Mouse (Mus musculus): ENCODE measurements around the gene Tmem145. TPM values are rescaled to one million over a fixed set of nuclear protein-coding genes. Genes with fewer than 3 reads are reported as not detected.
A peak's percentile ranks its signal among the peaks of the same experiment; 100 is the strongest.

Tmem145 gene
- polyA plus RNA-seq, 1 experiment, result not detected

GRCm38 (mm10) chr7:25279076-25279860 is 26.6 kb upstream of the Tmem145 start:
- under 1% methylated on average over 48 of the region's 49 CpGs for WGBS
- TF ChIP-seq POLR2A (IDR thresholded peaks at IDR 0.05; ENCODE audit: borderline replicate concordance, control insufficient read depth, low read depth, low read length) (peak; percentile 54), CTCF (IDR thresholded peaks at IDR 0.05; ENCODE audit: control insufficient read depth, insufficient read depth, low read length) (no peak)
- H3K27ac ChIP-seq (ENCODE audit: control insufficient read depth, insufficient read depth, low read depth, low read length, poor library complexity), result peak overlapping the region; percentile 87
- peaks cover 15% of the 10 kb centered on the region for H3K4me1 ChIP-seq (ENCODE audit: control insufficient read depth, insufficient read depth, low read length)
- peak overlapping the region; percentile 76 for H3K4me3 ChIP-seq (replicated peaks; ENCODE audit: control insufficient read depth, low read depth, low read length)

DNA sequence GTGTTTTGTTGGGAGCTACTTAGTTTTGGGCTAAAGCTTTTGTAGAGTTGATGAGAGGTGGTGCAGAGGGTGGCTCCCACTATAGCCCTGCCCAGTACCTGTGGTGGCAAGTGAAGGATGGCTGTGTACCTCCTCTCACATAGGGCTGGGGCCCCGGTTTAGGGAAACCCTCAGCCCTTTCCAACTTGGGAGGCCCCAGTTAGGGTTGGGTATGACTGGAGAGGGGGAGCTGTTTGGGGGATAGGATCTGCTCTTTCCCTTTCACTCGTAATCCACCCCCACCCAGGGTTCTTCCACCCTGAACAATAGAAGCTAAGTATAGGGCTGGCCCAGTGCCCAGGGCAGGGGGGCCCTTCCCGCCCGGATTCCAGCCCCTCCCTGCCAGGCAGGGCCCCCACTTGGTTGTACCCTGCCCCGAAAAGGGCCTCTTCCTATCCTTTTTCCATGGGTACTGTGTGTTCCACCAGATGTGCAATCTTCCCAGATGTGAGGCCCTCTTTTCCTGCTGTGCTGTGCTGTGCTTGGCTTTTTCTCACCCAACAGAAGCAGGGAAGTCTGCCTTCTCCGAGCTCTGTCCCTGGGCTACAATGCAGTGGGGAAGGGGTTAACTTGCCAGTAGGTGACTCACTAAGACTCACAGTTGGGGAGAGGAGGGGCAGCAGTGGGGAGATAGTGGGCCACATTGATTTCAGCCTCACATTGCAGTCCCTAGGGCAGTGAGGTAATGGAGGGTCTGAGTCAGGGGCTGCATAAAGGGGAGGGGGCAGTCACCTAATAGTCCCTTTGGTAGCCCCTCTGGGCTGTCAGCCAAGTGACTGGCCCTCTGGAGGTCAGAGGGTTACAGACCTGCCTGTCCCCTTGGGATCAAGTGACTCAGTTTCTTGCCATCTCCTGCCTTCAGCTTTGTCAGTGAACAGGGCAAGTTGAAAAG is 25.8 kb upstream of the Tmem145 start:
- peaks cover 14% of the 10 kb centered on the region for H3K4me1 ChIP-seq (ENCODE audit: control insufficient read depth, insufficient read depth, low read length)
- TF ChIP-seq POLR2A (IDR thresholded peaks at IDR 0.05; ENCODE audit: borderline replicate concordance, control insufficient read depth, low read depth, low read length), result no peak
- no peak for TF ChIP-seq CTCF (IDR thresholded peaks at IDR 0.05; ENCODE audit: control insufficient read depth, insufficient read depth, low read length)

DNA sequence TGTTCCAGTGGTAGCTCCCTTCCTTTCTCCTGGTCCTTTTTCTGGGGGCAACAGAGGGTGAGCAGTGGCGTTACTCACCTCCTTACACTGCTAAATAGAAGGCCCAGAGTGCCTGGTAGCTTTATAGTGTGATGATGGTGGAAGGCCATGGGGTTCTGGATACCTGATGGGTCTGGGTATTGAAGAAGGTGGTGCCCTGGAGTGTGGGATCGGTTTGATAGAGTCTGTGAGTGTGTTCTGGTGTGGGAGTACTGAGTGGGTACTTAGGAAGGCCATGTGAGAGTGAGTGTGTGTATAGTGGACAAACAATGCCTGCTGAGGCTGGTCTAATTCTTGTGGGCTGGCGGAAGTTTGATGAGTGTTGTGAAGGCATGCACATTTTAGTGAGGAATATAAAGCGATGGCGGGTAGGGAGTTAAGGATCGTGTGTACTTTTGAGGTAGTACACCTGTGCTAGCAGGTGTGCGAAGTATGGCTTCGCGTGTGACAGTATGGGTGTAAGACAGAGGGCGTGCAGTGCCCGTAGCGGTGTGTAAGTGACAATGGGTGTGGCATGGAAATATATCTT is 24.7 kb upstream of the Tmem145 start:
- H3K4me1 ChIP-seq (ENCODE audit: control insufficient read depth, insufficient read depth, low read length), result peaks cover 14% of the 10 kb centered on the region
- no peak; the same call in 1 of the 2 replicates for TF ChIP-seq CTCF (IDR thresholded peaks at IDR 0.05; ENCODE audit: control insufficient read depth, insufficient read depth, low read length)
- TF ChIP-seq POLR2A (IDR thresholded peaks at IDR 0.05; ENCODE audit: borderline replicate concordance, control insufficient read depth, low read depth, low read length), result no peak
- WGBS, result 27% methylated on average over 12 of the region's 12 CpGs
- H3K27ac ChIP-seq (ENCODE audit: control insufficient read depth, insufficient read depth, low read depth, low read length, poor library complexity), result peak overlapping the region; percentile 89
- H3K4me3 ChIP-seq (replicated peaks; ENCODE audit: control insufficient read depth, low read depth, low read length), result peak overlapping the region; percentile 65

More for the DNA sequence above, 25.8 kb upstream of the Tmem145 start:
- 5% methylated on average over 6 of the region's 6 CpGs for WGBS
- peak overlapping the region; percentile 87 for H3K27ac ChIP-seq (ENCODE audit: control insufficient read depth, insufficient read depth, low read depth, low read length, poor library complexity)
- H3K4me3 ChIP-seq (replicated peaks; ENCODE audit: control insufficient read depth, low read depth, low read length), result peak overlapping the region; percentile 76

DNA sequence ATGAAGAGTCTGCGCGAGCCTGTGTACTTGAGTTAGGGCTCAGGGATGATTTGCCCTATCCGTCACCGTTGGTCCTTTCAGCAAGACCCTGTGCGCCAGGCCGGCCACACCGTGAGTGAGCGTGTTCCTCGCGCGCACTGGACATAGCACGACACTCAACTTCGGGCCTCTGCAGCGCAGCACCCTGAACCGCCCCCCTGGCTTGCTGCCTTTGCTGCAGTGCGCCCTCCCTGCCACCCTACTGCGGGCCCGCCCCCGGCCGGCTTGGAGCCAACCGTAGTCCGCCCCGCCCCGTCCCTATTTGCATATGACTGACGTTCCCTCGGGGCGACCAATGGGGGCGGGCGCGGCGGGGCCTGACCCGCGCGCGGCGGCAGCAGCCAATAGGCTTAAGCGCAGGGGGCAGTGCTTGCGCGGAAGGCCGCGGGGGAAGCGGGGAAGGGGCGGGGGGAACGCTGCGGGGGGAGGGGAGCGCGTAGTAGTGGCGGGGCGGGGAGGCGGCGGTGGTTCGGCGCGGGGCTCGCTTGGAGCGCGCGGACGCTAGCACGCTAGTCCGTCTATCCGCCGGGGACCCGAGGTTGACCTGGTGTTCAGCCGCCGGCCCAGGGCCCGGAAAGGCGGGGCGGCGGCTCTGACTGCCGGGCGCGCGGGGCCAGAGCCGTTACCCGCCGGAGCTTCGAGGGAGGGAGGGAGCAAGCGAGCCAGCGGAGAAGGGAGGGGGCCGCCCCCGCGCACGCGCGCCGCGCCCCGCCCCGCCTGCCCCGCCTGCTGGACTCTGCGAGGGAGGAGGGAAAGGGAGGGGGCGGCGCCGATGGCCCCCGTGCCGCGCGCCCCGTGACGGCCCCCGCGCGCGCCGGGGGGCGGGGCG is 23.9 kb upstream of the Tmem145 start:
- WGBS, result 1% methylated on average over 73 of the region's 108 CpGs
- TF ChIP-seq CTCF (IDR thresholded peaks at IDR 0.05; ENCODE audit: control insufficient read depth, insufficient read depth, low read length) (peak; percentile 0; the same call in 1 of the 2 replicates), POLR2A (IDR thresholded peaks at IDR 0.05; ENCODE audit: borderline replicate concordance, control insufficient read depth, low read depth, low read length) (peak; percentile 97)
- Histone ChIP-seq H3K27ac (ENCODE audit: control insufficient read depth, insufficient read depth, low read depth, low read length, poor library complexity) (peak overlapping the region; percentile 97), H3K4me3 (replicated peaks; ENCODE audit: control insufficient read depth, low read depth, low read length) (peak overlapping the region; percentile 65), H3K4me1 (ENCODE audit: control insufficient read depth, insufficient read depth, low read length) (peaks cover 14% of the 10 kb centered on the region)

GRCm38 (mm10) chr7:25282731-25283211 is 23.1 kb upstream of the Tmem145 start:
- TF ChIP-seq CTCF (IDR thresholded peaks at IDR 0.05; ENCODE audit: control insufficient read depth, insufficient read depth, low read length), result no peak
- TF ChIP-seq POLR2A (IDR thresholded peaks at IDR 0.05; ENCODE audit: borderline replicate concordance, control insufficient read depth, low read depth, low read length), result no peak
- Histone ChIP-seq H3K4me1 (ENCODE audit: control insufficient read depth, insufficient read depth, low read length) (peaks cover 13% of the 10 kb centered on the region), H3K27ac (ENCODE audit: control insufficient read depth, insufficient read depth, low read depth, low read length, poor library complexity) (peak overlapping the region; percentile 73), H3K4me3 (replicated peaks; ENCODE audit: control insufficient read depth, low read depth, low read length) (peak overlapping the region; percentile 76)
- WGBS, result 1% methylated on average over 34 of the region's 36 CpGs

DNA sequence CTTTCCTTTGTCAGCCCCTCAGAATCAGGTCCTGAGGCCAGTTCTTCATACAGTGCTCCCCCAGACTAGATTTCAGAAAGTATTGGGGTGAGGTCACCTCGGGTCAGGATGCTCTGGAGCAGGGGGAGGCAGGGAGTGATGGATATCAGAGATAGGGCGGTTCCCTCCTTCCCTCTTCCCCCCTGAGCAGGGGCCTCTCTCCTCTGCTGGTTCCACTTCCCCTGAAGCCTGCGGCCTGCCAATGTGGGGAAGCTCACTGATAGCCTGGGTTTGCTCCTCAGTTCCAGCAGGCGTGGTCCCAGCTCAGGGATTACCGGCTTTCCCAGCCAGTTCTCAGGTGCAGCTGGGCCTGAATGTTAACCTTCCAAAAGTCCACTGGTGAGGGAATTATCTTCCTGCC is 22.3 kb upstream of the Tmem145 start:
- peak overlapping the region; percentile 73 for H3K27ac ChIP-seq (ENCODE audit: control insufficient read depth, insufficient read depth, low read depth, low read length, poor library complexity)
- H3K4me3 ChIP-seq (replicated peaks; ENCODE audit: control insufficient read depth, low read depth, low read length), result peak overlapping the region; percentile 76
- 5% methylated on average over 5 of the region's 5 CpGs for WGBS
- peaks cover 13% of the 10 kb centered on the region for H3K4me1 ChIP-seq (ENCODE audit: control insufficient read depth, insufficient read depth, low read length)
- no peak for TF ChIP-seq CTCF (IDR thresholded peaks at IDR 0.05; ENCODE audit: control insufficient read depth, insufficient read depth, low read length)
- TF ChIP-seq POLR2A (IDR thresholded peaks at IDR 0.05; ENCODE audit: borderline replicate concordance, control insufficient read depth, low read depth, low read length), result no peak

DNA sequence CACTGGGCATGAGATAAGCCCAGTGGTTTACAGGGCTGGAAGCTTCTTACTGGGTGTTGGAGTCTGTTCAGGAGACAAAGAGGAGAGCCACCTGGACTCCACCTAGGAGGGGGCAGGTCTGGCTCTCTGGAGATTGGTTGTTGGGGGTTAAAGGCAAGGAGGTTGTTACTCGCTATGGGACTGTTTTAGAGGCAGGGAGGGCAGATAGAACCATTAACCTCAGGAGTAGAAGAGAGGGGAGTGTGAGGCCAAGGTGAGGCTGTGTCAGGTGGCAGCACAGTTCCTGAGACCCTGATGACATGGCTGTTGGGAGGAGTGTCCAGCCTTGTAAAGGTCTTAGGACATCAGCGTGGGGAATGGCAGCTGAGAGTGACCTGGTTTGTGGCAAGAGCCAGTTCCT is 21.7 kb upstream of the Tmem145 start:
- H3K27ac ChIP-seq (ENCODE audit: control insufficient read depth, insufficient read depth, low read depth, low read length, poor library complexity), result no peak overlapping the region
- no peak for TF ChIP-seq CTCF (IDR thresholded peaks at IDR 0.05; ENCODE audit: control insufficient read depth, insufficient read depth, low read length)
- no peak for TF ChIP-seq POLR2A (IDR thresholded peaks at IDR 0.05; ENCODE audit: borderline replicate concordance, control insufficient read depth, low read depth, low read length)
- 35% methylated on average over 2 of the region's 2 CpGs for WGBS
- peaks cover 13% of the 10 kb centered on the region for H3K4me1 ChIP-seq (ENCODE audit: control insufficient read depth, insufficient read depth, low read length)
- H3K4me3 ChIP-seq (replicated peaks; ENCODE audit: control insufficient read depth, low read depth, low read length), result no peak overlapping the region
